Mouse (Mus musculus) thymus, adult 2 months (tissue): Measurements from ENCODE around the gene Fblim1.

Experiments used
- CTCF ChIP-seq: fragments of 200-500 bp; IDR thresholded peaks from 2 replicates; pipeline ENCODE4 v1.5.1; 2012; ENCODE audit warnings: mild to moderate bottlenecking, control low read depth, low read length, moderate library complexity, borderline replicate concordance; ENCODE audit not compliant: control insufficient read depth, poor library complexity, insufficient read depth; ENCODE audit errors: extremely low read depth
- POLR2A ChIP-seq: fragments of 200-500 bp; IDR thresholded peaks from 2 replicates; pipeline ENCODE4 v1.6.1; 2012; ENCODE audit warnings: mild to moderate bottlenecking, low read length, control low read depth, moderate library complexity; ENCODE audit not compliant: control insufficient read depth, poor library complexity, insufficient read depth; ENCODE audit errors: extremely low read depth

GRCm38 (mm10) chr4:141643118-141643855 lies 37.4 kb upstream of the Fblim1 start:
- TF ChIP-seq CTCF (no peak), POLR2A (no peak)
